Mouse (Mus musculus) erythroblast, embryonic 14.5 days (primary cell): Measurements from ENCODE around the gene R3hdm2. TPM values are rescaled to one million over a fixed set of nuclear protein-coding genes. Genes with fewer than 3 reads are reported as not detected.

Experiments
- H3K27me3 ChIP-seq: 2 replicates; pipeline ENCODE4 v1.6.1; 2012; ENCODE audit warnings: inconsistent platforms; ENCODE audit not compliant: control insufficient read depth
- H3K36me3 ChIP-seq: 2 replicates; pipeline ENCODE4 v1.6.1; 2012; ENCODE audit warnings: mild to moderate bottlenecking, inconsistent platforms; ENCODE audit not compliant: control insufficient read depth
- H3K4me1 ChIP-seq: 2 replicates; pipeline ENCODE4 v1.6.1; 2012; ENCODE audit warnings: inconsistent platforms; ENCODE audit not compliant: control insufficient read depth
- H3K4me3 ChIP-seq: replicated peaks from 2 replicates; pipeline ENCODE3; 2012; ENCODE audit warnings: moderate library complexity, mild to moderate bottlenecking, inconsistent platforms
- H3K9me3 ChIP-seq: 2 replicates; pipeline ENCODE4 v1.6.1; 2012; ENCODE audit warnings: low read length, inconsistent platforms, mixed read lengths; ENCODE audit not compliant: control insufficient read depth
- GATA1 ChIP-seq: IDR thresholded peaks from 2 replicates; pipeline ENCODE4 v1.6.1; 2012; ENCODE audit warnings: low read length, inconsistent platforms, mixed read lengths
- TAL1 ChIP-seq: IDR thresholded peaks from 3 replicates; pipeline ENCODE4 v1.6.1; 2012; ENCODE audit warnings: low read length, inconsistent platforms, mixed read lengths
- polyA plus RNA-seq: library from polyadenylated mRNA; stranded (reverse); fragments of >175 nt; gene quantifications from 2 replicates; pipeline ENCODE4 v1.2.3, GENCODE M21; 2012

The R3hdm2 gene
- polyA plus RNA-seq, 1 experiment: 8.8 TPM

- Histone ChIP-seq H3K27me3 (peaks cover 14% of the 10 kb centered on the region), H3K4me3 (no peak overlapping the region)
These were observed 28.4 kb upstream of the R3hdm2 start for GRCm38 (mm10) chr10:127351719-127352118.

GRCm38 (mm10) chr10:127352187-127352586 lies 27.9 kb upstream of the R3hdm2 start:
- peaks cover 14% of the 10 kb centered on the region for H3K27me3 ChIP-seq
- H3K4me1 ChIP-seq: peaks cover 9% of the 10 kb centered on the region; the same call in 1 of the 2 replicates
- no peaks in the 10 kb centered on the region; the same call in 1 of the 2 replicates for H3K36me3 ChIP-seq
- TF ChIP-seq TAL1 (no peak), GATA1 (no peak)
- H3K9me3 ChIP-seq: no peaks in the 10 kb centered on the region
- H3K4me3 ChIP-seq: no peak overlapping the region

More at GRCm38 (mm10) chr10:127351719-127352118, 28.4 kb upstream of the R3hdm2 start:
- peaks cover 9% of the 10 kb centered on the region; the same call in 1 of the 2 replicates for H3K4me1 ChIP-seq
- TF ChIP-seq TAL1 (no peak), GATA1 (no peak)
- no peaks in the 10 kb centered on the region for H3K36me3 ChIP-seq
- H3K9me3 ChIP-seq: no peaks in the 10 kb centered on the region

GRCm38 (mm10) chr10:127352766-127353165 lies 27.4 kb upstream of the R3hdm2 start:
- TF ChIP-seq GATA1: no peak
- no peak for TF ChIP-seq TAL1
- Histone ChIP-seq H3K4me3 (no peak overlapping the region), H3K36me3 (no peaks in the 10 kb centered on the region; the same call in 1 of the 2 replicates), H3K27me3 (peaks cover 14% of the 10 kb centered on the region), H3K4me1 (peaks cover 9% of the 10 kb centered on the region; the same call in 1 of the 2 replicates), H3K9me3 (no peaks in the 10 kb centered on the region)

GRCm38 (mm10) chr10:127353909-127354895 lies 25.9 kb upstream of the R3hdm2 start, which contains the start of gene Inhbe:
Inhbe (minus strand) TSS chr10:127354411.
- Histone ChIP-seq H3K9me3 (no peaks in the 10 kb centered on the region), H3K27me3 (peaks cover 14% of the 10 kb centered on the region), H3K4me1 (peaks cover 9% of the 10 kb centered on the region; the same call in 1 of the 2 replicates), H3K4me3 (no peak within 1 kb of the TSS), H3K36me3 (no peaks in the 10 kb centered on the region; the same call in 1 of the 2 replicates)
- TF ChIP-seq TAL1 (no peak), GATA1 (no peak)

- Histone ChIP-seq H3K36me3 (no peaks in the 10 kb centered on the region; the same call in 1 of the 2 replicates), H3K4me3 (no peak overlapping the region), H3K27me3 (peaks cover 16% of the 10 kb centered on the region), H3K4me1 (peaks cover 7% of the 10 kb centered on the region; the same call in 1 of the 2 replicates), H3K9me3 (no peaks in the 10 kb centered on the region)
- TF ChIP-seq GATA1: no peak
- TF ChIP-seq TAL1: no peak
These were observed 24.8 kb upstream of the R3hdm2 start for GRCm38 (mm10) chr10:127355336-127355735.

- H3K4me3 ChIP-seq: no peak overlapping the region
These were observed 19.4 kb upstream of the R3hdm2 start for GRCm38 (mm10) chr10:127360714-127361113.

GRCm38 (mm10) chr10:127367116-127367515 lies 13.0 kb upstream of the R3hdm2 start:
- Histone ChIP-seq H3K4me3 (no peak overlapping the region), H3K4me1 (no peaks in the 10 kb centered on the region), H3K9me3 (no peaks in the 10 kb centered on the region), H3K36me3 (no peaks in the 10 kb centered on the region), H3K27me3 (no peaks in the 10 kb centered on the region)
- no peak for TF ChIP-seq GATA1
- no peak for TF ChIP-seq TAL1

More at GRCm38 (mm10) chr10:127360714-127361113, 19.4 kb upstream of the R3hdm2 start:
- H3K4me1 ChIP-seq: no peaks in the 10 kb centered on the region
- H3K27me3 ChIP-seq: peaks cover 2% of the 10 kb centered on the region; the same call in 1 of the 2 replicates
- H3K36me3 ChIP-seq: no peaks in the 10 kb centered on the region; the same call in 1 of the 2 replicates
- TF ChIP-seq GATA1 (no peak), TAL1 (no peak)
- no peaks in the 10 kb centered on the region for H3K9me3 ChIP-seq

GRCm38 (mm10) chr10:127368273-127368672 lies 11.9 kb upstream of the R3hdm2 start:
- no peaks in the 10 kb centered on the region for H3K27me3 ChIP-seq
- no peaks in the 10 kb centered on the region for H3K36me3 ChIP-seq
- no peak for TF ChIP-seq GATA1
- TF ChIP-seq TAL1: no peak
- no peaks in the 10 kb centered on the region for H3K9me3 ChIP-seq
- no peaks in the 10 kb centered on the region for H3K4me1 ChIP-seq
- H3K4me3 ChIP-seq: no peak overlapping the region
